Mouse (Mus musculus): ENCODE measurements around the gene Adam17.
A peak's percentile ranks its signal among the peaks of the same experiment; 100 is the strongest.

Gene Adam17

DNA sequence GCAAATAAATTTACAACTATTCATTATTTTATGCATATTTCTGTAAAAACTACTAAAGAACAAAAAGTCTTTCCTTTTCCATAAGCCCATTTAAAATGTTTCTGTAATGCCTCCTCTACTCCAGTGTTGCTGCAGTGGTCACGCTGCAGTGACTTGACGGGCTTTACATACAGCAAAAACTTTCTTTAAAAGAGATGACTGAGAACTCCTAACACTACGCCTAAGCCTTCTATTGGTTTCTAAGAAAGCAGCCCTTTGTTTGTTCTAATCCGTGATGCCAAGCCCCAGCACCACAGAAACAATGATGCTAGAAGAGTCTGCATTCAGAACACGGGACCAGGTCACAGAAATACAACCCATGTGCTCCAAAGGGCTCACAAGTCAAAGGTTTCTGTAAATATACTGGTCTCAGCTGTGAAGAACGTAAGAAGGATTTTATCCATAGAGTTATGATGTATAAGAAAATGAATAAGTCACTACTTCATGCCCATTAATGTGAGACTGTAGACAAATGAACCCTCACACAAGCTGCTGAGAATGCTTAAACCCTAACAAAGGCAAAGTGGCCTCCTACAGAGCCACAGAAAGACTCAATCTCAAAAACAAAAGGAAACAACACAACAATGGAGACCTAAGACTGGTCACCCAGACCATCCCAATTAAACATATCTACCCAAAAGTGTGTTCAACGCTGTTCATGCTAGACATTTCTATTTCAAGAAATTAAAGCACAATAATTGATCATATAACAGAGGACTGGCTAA, 23.1 kb downstream of the Adam17 start:
- DNase-seq, result no peak

DNA sequence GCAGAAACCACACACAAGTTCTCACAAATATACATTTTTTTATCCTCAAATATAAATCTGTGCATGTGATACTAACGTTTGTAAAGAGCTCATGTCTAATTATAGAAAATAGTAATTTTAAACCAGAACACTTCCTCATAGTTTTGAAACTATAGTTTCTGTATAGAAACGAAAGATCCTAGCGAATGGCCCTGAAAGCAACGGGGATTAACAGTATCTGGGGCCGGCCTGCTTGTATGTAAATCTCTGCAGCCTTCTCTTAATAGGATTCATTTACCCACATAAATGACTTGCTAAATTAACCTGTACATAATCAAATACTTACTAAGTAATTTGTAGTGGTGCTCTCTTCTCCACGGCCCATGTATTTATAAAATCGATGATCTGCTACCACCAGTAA, 26.5 kb downstream of the Adam17 start:
- DNase-seq, result no peak

DNA sequence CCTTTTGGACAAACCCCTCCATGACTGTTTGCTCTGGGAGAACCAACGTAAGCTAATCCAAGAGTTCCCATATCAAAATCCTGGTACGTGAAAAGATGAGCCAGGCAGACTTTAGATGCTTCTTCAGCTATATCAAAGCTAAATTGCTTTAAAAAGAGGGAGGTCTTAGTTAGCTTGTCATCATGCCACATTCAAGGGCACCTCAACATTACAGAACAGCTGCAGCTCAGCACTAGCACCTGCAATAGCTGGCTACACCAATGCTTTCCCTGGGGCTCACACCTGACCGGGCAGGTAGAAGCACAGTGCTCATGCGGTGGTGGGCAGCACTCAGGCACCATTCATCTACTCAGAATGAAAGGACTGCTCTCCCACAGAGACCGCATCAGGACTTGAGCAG, 32.8 kb downstream of the Adam17 start:
- no peak for DNase-seq

DNA sequence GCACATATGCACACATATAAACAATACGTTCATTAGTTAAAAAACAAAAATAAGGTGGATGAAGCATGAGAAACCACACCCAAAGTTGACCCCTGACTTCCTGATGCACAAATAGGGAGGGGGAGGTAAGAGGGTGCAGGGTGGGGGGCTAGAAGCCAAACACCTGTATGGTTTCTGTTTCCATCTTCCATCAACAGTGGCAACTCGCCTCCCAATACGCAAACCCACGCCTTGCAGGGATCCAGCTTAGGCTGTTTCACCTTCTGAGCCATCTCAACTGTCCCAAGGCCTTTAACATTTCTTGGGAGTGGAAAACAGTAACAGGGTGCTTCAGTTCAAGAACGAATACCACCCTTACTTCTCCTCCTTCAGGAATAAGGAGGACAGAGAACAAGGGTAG, 36.3 kb downstream of the Adam17 start:
- DNase-seq, result no peak

DNA sequence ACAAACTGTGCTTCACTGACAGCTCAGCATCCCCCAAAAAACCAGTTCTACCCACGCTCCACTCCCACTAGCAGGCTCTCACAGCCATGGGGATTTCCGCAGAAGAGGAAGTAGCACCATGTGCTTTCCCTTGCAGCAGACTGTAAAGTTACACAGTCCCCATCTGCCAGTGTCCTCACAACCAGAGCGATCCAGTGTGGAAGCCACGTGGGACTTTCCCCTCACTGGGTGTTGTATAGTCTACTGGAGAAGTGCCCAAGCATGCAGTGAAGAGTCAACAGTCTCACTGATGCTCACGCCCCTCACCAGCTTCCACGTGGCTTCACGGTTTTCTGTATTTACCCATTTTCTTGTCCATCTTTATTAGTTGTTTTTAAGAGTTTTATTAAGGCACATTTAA, 37.6 kb downstream of the Adam17 start:
- DNase-seq, result peak; percentile 46 to 64

DNA sequence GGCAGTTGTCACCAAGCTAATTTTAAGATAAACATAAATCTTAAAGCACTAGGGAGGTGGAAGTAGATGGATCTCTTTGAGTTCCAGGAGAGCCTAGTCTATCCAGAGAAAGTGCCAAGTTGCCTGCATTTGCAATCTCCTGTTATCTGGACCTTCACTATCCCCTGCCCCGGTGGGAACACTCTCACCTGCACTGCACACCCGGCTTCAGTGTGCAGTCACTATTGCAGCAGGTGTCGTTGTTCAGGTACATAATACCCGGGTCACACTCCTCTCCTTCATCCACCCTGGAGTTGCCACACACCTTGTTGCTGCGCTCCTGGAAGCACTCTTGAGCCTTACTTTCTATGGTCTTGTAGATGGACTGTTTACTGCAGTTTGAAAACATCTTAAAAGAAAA, 39.7 kb downstream of the Adam17 start:
- DNase-seq, result no peak

DNA sequence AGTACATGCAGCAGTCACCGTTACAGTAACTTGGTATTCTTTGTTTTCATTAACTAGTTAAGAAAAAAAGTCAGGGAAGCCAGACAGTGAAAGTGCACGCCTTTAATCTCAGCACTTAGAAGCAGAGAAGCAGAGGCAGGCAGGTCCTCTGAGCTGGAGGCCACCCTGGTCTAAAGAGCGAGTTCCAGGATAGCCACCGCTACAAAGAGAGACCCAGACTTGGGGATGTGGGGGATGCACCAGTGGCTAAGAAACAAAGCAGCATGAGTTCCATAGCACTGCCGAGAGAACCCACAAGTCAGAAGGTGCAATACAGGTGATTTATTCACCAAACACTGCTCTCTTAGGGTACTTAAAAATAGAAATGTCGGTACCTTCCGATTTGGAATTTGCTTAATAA, 40.4 kb downstream of the Adam17 start:
- DNase-seq, result no peak

DNA sequence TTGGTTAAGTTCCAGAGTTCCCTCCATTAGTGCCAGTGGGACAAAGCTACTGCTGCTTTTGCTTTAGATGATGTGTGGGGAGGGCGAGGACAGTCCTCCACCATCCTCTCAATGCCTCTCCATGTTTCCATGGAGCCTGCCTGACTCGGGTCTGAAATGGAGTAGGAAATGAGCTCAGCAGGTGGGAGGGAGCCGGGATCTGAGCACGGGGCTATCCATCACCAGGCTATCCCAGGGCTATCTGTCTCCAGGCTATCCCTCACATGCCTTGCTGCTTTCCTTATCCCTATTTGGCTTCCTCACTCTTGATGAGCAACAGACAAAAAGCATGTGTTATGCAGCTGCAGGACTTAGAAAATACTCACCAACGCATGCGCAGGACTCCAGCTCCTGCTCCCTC, 41.7 kb downstream of the Adam17 start:
- DNase-seq, result no peak

GRCm38 (mm10) chr12:21330961-21331576, 42.4 kb downstream of the Adam17 start:
- DNase-seq, result no peak

DNA sequence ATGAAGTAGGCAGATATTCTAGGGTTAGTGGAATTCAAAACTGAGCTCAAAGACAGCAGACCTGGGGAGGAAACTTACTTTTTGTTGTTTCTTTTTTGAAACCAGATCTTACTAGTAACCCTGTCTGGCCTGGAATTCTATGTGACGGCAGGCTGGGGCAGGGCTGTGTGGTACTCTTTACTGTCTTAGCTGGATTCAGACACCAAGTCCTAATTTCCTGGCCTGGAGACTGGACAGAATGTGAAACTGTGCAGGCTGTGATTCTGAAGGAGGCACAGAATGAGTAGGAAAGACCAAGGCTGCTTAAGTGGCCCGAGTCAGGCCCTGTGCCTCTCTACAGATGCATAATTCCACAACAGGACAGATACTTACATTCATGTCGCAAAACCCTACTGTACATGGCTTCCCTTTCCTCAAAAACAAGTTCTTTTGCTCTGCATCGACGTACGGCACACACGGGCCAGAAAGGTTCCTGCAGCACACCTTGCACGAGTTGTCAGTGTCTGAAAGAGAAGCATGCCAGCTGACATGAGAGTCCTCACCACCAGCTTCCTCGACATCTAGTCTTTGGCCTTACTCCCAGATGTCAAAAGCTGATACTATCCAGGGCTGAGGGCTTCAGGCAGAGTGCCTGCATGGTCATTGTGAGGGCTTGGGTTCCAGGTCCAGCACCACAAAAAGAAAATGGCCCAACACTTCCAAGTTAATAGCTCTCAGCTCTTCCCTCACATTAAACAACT, 43.6 kb downstream of the Adam17 start:
- no peak for DNase-seq

DNA sequence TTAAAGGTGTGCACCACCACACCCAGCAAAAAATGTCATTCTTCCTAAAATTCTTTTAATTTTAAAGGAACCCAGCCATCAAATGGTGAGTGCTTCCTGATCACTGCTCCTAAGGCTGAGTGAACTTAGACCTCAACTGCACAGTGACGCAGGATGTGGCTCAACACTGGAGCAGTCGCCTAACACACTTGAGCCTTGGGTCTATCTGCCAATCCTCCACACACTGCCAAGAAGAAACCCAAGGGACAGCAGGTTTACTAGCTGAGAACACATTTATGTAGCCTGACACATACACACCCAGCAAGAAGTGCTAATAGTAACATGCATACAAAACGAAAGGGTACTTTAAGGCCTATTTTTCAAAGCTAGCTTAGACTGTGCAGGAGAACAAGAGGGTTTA, 47.1 kb downstream of the Adam17 start:
- DNase-seq, result no peak

GRCm38 (mm10) chr12:21325266-21325665, 48.2 kb downstream of the Adam17 start:
- DNase-seq, result no peak

- no peak for DNase-seq
Measured at GRCm38 (mm10) chr12:21324101-21324500, 49.3 kb downstream of the Adam17 start.

DNA sequence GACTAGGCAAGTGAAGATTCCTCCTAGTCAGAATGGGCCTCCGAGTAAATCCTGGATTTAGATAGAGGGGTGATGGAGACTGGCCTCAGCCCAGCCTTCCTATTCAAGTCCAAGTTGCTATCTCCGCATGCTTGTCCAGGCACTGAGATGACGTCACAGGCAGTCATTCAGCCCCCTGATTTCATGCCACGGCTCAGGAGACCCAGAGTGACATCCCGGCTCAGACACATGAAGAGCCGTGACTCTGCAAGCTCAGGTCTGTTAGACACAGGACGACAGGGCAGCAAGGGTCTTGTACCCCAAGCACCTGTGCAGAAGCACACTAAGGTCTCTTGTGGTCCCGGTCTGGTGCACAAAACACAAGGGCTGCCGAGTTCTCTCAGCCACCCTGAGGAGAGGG, 50.6 kb downstream of the Adam17 start:
- no peak for DNase-seq

DNA sequence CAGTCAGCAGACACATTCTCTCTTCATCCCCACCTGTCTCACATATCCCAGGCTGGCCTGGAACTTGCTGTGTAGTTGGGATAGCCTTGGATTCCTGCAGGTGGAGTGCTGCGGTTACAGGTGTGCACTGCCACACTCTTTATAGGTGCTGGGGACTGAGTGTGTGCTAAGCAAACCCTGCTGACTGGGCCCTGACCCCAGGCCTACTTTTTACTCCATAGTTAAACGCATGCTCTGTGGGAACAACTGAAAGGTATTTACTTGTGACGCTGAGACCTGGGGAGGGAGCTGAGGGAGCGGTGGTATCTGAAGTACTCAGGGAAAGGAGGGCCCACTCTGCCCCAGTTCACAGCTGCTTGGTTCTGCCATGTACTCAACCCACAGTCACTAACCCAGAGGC, 51.1 kb downstream of the Adam17 start:
- DNase-seq, result no peak

DNA sequence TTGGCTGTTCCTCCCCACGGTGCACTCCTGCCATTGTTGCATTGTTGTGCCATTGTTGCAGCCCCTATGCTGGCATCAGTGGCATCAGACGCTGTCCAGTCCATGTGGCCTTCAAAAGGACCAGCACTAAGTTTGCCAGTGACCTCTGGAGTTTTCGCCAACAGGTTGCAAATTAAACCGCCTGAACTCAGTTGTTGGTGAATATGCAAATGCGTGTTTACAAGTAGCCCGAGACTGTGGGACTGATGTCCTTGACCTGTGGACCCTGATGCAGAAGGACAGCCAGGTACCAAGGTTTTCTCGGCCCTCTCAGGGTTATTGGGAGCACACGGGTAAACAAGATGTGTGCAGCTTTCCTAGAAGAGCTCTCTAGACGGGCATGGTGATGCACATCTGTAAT, 52.3 kb downstream of the Adam17 start:
- DNase-seq, result no peak

DNA sequence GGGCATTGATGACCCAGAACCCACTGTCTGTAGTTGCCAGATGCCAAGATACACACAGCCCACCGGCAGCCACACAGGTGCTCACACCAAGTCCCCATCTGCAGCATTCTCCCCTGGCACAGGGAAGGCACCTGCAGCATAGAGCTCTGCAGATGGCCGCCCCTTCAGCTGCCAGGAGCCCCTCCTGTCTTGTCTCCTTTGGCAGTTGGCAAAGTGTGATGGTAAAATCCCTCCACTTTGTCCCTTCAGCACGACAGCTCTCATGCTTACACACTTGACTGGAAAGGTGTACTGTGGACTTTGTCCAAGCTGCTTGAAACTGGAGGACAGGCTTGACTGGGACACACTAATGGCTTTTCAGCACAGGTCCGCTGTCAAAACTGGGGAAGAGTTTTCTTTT, 53.1 kb downstream of the Adam17 start:
- DNase-seq, result no peak

GRCm38 (mm10) chr12:21318143-21318895, 55.1 kb downstream of the Adam17 start:
- peak; percentile 61 to 80 for DNase-seq

DNA sequence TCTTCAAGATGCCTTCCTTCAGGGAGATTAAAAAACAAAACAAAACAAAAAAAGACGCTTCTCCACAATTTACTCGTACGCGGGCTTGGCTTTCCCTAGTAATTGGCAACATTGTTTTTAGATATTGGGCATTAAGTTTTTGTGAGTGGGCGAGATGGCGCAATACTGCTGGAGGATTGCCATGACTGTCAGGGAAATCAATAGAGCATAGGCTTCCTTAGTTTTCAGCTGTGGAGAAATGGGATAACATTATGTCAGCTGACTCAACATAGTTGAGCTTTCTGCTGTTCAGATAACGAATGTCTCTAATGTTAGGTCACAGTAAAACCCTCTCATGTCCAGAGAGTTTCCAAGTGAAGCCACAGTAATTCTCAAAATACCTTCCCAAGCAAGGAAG, 56.6 kb downstream of the Adam17 start:
- no peak for DNase-seq

DNA sequence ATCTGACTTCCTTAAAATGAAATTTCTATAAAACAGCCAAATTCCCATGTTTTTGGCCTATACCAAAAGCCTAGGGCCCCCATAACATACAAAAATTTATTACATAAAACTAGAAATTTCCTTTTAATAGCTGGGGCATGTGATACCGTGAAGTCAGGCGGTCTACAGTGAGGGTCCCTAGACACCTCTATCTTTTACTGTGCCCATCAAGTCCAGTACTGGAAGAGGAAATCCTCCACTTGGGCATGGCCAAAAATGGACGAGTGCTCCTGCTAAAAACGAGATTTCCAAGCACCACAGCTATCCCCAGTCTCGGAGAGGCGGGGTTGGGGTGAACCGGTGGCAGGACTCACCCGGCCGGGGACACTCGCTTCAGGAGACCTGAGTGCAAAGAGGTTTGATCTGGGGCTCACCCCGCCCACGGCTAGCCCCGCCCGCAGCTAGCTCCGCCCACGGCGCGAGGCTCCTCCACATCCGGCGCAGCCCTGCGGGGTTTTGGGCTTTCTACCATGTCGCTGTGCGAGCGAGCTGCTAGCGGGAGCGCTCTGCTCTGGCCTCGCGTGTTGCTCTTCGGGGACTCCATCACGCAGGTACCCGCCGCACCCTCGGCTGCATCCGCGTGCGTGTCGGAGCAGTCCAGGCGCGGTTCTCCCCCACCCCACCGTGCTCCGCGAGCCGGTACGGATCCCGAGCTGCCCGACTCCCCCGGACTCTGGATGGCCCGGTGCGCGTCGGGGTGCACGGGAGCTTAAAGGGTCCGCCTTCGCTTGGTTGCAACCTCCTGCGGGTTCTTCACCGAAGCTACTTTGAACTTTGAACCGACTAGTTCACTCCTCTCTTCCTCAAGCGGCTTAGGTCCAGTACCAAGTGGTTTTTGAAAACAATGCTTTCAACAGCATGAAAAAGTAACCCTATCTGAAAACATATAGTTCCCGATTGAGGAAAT, 57.2 kb downstream of the Adam17 start, which contains the start of gene Iah1:
Gene Iah1 (plus strand): TSS at position 467 of the 946 bp plus-strand sequence.
- peak; percentile 84 to 94 for DNase-seq

GRCm38 (mm10) chr12:21312201-21312600, 61.2 kb downstream of the Adam17 start:
- no peak for DNase-seq

DNA sequence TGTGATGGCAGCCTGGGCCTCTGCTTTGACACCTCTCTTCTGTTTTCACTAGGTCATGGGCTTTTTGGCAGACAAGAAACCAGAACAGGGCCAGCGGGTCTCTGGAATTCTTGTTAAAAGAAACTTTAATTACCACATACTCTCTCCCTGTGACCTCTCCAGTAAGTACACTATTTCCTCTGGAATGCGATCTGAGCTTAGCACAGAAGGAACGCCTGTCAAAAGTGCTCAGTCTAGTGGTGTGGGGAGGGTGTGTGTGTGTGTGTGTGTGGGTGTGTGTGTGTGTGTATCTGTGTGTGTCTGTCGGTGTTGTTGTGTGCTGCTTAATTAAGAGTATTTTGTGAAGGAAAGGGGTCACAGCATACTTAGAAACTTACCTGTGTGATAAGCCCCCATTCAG, 66.7 kb downstream of the Adam17 start:
- DNase-seq, result no peak

Data from spleen, adult 18-20 months (tissue).